9 mouse cellular contexts compared by ENCODE assay signal in the genomic region with DNA sequence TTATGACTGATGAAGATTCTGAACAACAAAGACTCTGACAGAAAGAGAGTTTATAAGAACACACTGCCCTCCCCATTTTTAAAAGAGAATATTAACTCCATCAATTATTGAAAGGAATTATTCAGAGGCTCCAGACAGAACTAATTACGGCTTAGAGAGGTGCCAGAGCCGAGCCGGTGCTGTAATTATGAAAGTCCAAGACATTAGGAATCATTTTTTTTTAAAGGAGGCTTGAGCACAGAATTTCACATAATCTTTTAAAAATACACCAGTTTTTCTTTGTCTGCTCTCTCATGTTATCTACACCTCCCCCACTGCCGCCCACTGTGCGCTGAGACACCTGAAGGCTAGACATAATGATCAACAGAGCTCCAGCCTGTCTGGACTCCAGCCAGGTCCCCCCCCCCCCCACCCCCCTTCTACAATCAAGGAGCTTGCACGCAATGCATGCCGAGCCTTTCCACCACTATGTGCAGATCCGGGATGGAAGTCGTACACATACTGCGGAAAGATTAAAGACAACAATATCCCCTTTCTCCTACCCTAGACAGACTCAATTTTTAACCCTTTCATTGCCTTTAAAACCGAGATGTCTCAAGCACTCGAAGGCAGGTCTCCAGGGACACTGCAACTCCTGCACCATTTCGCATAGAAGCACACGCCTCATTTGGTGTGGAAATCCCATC.
DNase-seq lines count a peak whose midpoint lies in the region; ATAC-seq and TF ChIP-seq lines count a peak whose summit lies in the region.
"Had no signal": no experiment of that assay in that cellular context is flagged by ENCODE, and none has a peak within 500 bp of the region (broad histone marks: within the 10 kb centered on the region; RNA-seq: fewer than 3 reads in every experiment).

No protein-coding gene starts in this region.

- H3K9me3 ChIP-seq in intestine, postnatal 0 days (ENCODE audit: control insufficient read depth), result no peaks in the 10 kb centered on the region
- no peaks in the 10 kb centered on the region for H3K9me3 ChIP-seq in limb, embryonic 11.5 days (ENCODE audit: control insufficient read depth, low read length)
- H3K9me3 ChIP-seq in midbrain, embryonic 10.5 days (replicated peaks), result no peaks in the 10 kb centered on the region

- WGBS in intestine, postnatal 0 days, result 0% methylated on average over 14 of the region's 14 CpGs
- WGBS in limb, embryonic 11.5 days, result under 1% methylated on average over 14 of the region's 14 CpGs
- 5% methylated on average over 14 of the region's 14 CpGs for WGBS in midbrain, embryonic 10.5 days

- peak overlapping the region; percentile 69 for H3K9ac ChIP-seq in intestine, postnatal 0 days (ENCODE audit: low read depth, low read length)
- H3K9ac ChIP-seq in limb, embryonic 11.5 days (ENCODE audit: low read length), result peak overlapping the region; percentile 64

- no peak for TF ChIP-seq CTCF in intestine, postnatal 0 days (IDR thresholded peaks at IDR 0.05; ENCODE audit: low read depth)

- H3K27ac ChIP-seq in intestine, postnatal 0 days (ENCODE audit: low read depth, low read length), result no peak overlapping the region; the same call in 1 of the 2 replicates
- peak overlapping the region; percentile 80 for H3K27ac ChIP-seq in limb, embryonic 11.5 days (replicated peaks; ENCODE audit: low read depth, low read length)
- H3K27ac ChIP-seq in midbrain, embryonic 10.5 days (replicated peaks), result peak overlapping the region; percentile 94

- H3K36me3 ChIP-seq in intestine, postnatal 0 days (ENCODE audit: control insufficient read depth, insufficient read depth), result 0 out of 2 replicates have a peak, but pooled peaks cover 3% of the 10 kb centered on the region
- H3K36me3 ChIP-seq in limb, embryonic 11.5 days (ENCODE audit: control insufficient read depth, insufficient read depth, low read length), result no peaks in the 10 kb centered on the region
- no peaks in the 10 kb centered on the region for H3K36me3 ChIP-seq in midbrain, embryonic 10.5 days
- H3K36me3 ChIP-seq: G1E had no signal

- peak; percentile 25 for DNase-seq in gastrocnemius, postnatal 10 days
- no peak for DNase-seq in gastrocnemius, adult 18-20 months (ENCODE audit: low spot score)
- peak; percentile 85 to 91 for DNase-seq in cerebellum, postnatal 14 days
- peak; percentile 10 for DNase-seq in gonadal fat pad, adult 2 months (ENCODE audit: low read depth)
- peak; percentile 86 for DNase-seq in limb, embryonic 11.5 days (ENCODE audit: low spot score)
- peak; percentile 77 for DNase-seq in midbrain, embryonic 10.5 days (ENCODE audit: low spot score)
- peak; percentile 56 for DNase-seq in right cerebral cortex, postnatal 4 days

- peak; percentile 57 for ATAC-seq in intestine, postnatal 0 days
- peak; percentile 86 for ATAC-seq in limb, embryonic 11.5 days (ENCODE audit: insufficient number of reproducible peaks, low FRiP score, low TSS enrichment, low read depth)

- H3K27me3 ChIP-seq in intestine, postnatal 0 days (replicated peaks; ENCODE audit: control insufficient read depth, insufficient read depth, low read length), result no peaks in the 10 kb centered on the region
- H3K27me3 ChIP-seq in limb, embryonic 11.5 days (ENCODE audit: control insufficient read depth, insufficient read depth, low read length), result no peaks in the 10 kb centered on the region
- H3K27me3 ChIP-seq in midbrain, embryonic 10.5 days (ENCODE audit: low read depth, poor library complexity, severe bottlenecking), result no peaks in the 10 kb centered on the region

- H3K4me3 ChIP-seq in intestine, postnatal 0 days (ENCODE audit: low read depth, low read length), result peak overlapping the region; percentile 50
- H3K4me3 ChIP-seq in limb, embryonic 11.5 days (ENCODE audit: low read depth, low read length), result peak overlapping the region; percentile 63
- H3K4me3 ChIP-seq in midbrain, embryonic 10.5 days, result peak overlapping the region; percentile 75

- H3K4me2 ChIP-seq in intestine, postnatal 0 days (replicated peaks; ENCODE audit: low read depth), result peak overlapping the region; percentile 73
- H3K4me2 ChIP-seq in limb, embryonic 11.5 days (ENCODE audit: low read depth, severe bottlenecking), result peak overlapping the region; percentile 62

- H3K4me1 ChIP-seq in intestine, postnatal 0 days (replicated peaks; ENCODE audit: control insufficient read depth, insufficient read depth, low read length), result no peaks in the 10 kb centered on the region
- H3K4me1 ChIP-seq in limb, embryonic 11.5 days (ENCODE audit: control insufficient read depth, insufficient read depth, low read length), result peaks cover 4% of the 10 kb centered on the region
- peaks cover 44% of the 10 kb centered on the region for H3K4me1 ChIP-seq in midbrain, embryonic 10.5 days
